Mouse (Mus musculus) lung, postnatal 0 days (tissue): Measurements from ENCODE around the gene Mpig6b. TPM values are rescaled to one million over a fixed set of nuclear protein-coding genes. Genes with fewer than 3 reads are reported as not detected.

ENCODE experiments used
- ATAC-seq: fragments of 200-750 bp; cut with Nextera tagmentation; 2 replicates; pipeline ENCODE4 v1.8.0; 2017; ENCODE audit warnings: moderate library complexity
- DNase-seq: peaks from one replicate; pipeline ENCODE4 v3.0.0-alpha.2; 2016; ENCODE audit warnings: low spot score
- H3K27ac ChIP-seq: fragments of 300-500 bp; sonication (generic); 2 replicates; pipeline ENCODE4 v1.5.1; 2014; ENCODE audit warnings: antibody characterized with exemption, mild to moderate bottlenecking, low read length, mixed read lengths
- H3K27me3 ChIP-seq: fragments of 300-500 bp; sonication (generic); replicated peaks from 2 replicates; pipeline ENCODE4 v1.6.1; 2014; ENCODE audit warnings: low read length, mixed read lengths; ENCODE audit not compliant: insufficient read depth
- H3K36me3 ChIP-seq: fragments of 300-500 bp; sonication (generic); 2 replicates; pipeline ENCODE4 v1.6.1; 2014; ENCODE audit warnings: low read length, mixed read lengths; ENCODE audit not compliant: insufficient read depth
- H3K4me1 ChIP-seq: fragments of 300-500 bp; sonication (generic); 2 replicates; pipeline ENCODE4 v1.6.1; 2014; ENCODE audit warnings: antibody characterized with exemption, low read depth, low read length, mixed read lengths; ENCODE audit not compliant: insufficient read depth
- H3K4me2 ChIP-seq: fragments of 300-500 bp; sonication (generic); replicated peaks from 2 replicates; pipeline ENCODE4 v1.6.1; 2014; ENCODE audit warnings: low read depth, mild to moderate bottlenecking, low read length, moderate library complexity, mixed read lengths
- H3K4me3 ChIP-seq: fragments of 300-500 bp; sonication (generic); 2 replicates; pipeline ENCODE4 v1.5.1; 2014; ENCODE audit warnings: low read depth, low read length
- H3K9ac ChIP-seq: fragments of 300-500 bp; sonication (generic); replicated peaks from 2 replicates; pipeline ENCODE4 v1.6.1; 2014; ENCODE audit warnings: low read depth, mild to moderate bottlenecking
- H3K9me3 ChIP-seq: fragments of 300-500 bp; sonication (generic); 2 replicates; pipeline ENCODE4 v1.6.1; 2016; ENCODE audit warnings: low read length, mixed read lengths
- CTCF ChIP-seq: IDR thresholded peaks from 2 replicates; pipeline ENCODE4 v1.5.1; 2016; ENCODE audit warnings: antibody characterized with exemption, mild to moderate bottlenecking
- EP300 ChIP-seq: IDR thresholded peaks from 2 replicates; pipeline ENCODE4 v1.6.1; 2016; ENCODE audit warnings: antibody characterized with exemption, mild to moderate bottlenecking, control low read depth
- WGBS: fragments of 180-500 bp; shearing (Covaris S2); extraction: QIAGEN DNeasy Blood & Tissue Kit; methylation state at CpG from one replicate; pipeline ENCODE4 v1.1.7; 2014; 5-methylcytosine and 5-hydroxymethylcytosine counted together
- polyA plus RNA-seq: library from polyadenylated mRNA; unstranded; fragments of >200 nt; fragmentation: Nextera tagmentation; extraction: Ambion mirVana; gene quantifications from 2 replicates; pipeline ENCODE4 v1.2.1, GENCODE M21; 2015

Gene Mpig6b
- polyA plus RNA-seq, 1 experiment from 2014 or later, result 2.3 TPM

DNA sequence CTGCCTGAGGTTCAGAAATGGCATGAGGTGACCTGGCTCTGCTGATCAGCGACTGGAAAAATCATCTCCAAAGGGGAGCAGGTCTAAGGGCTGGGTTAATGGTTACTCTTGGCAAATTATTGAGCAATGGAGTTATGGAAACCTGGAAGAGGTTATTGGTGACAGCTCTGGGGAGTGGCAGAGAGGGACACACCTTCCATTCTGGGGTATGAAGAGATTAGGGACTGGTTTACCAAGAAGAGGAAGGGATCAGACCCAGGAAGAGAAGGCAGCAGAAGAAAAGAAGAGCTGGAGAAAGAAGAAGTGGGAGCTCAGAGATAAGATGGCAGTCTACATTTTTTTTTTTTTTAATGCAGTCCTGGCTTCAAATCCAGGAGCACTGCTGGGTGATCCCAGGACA is 18.3 kb downstream of the Mpig6b start:
- H3K4me3 ChIP-seq, result no peak overlapping the region
- DNase-seq, result peak; percentile 46
- peaks cover 1% of the 10 kb centered on the region; the same call in 1 of the 2 replicates for H3K36me3 ChIP-seq
- H3K4me2 ChIP-seq, result peak overlapping the region; percentile 99
- H3K9me3 ChIP-seq, result no peaks in the 10 kb centered on the region
- no peak overlapping the region; the same call in 1 of the 2 replicates for H3K9ac ChIP-seq
- no peaks in the 10 kb centered on the region for H3K27me3 ChIP-seq
- TF ChIP-seq CTCF (no peak), EP300 (no peak)
- WGBS, result 38% methylated on average over 1 of the region's 1 CpGs
- peaks cover 20% of the 10 kb centered on the region; the same call in 1 of the 2 replicates for H3K4me1 ChIP-seq
- ATAC-seq, result no peak
- H3K27ac ChIP-seq, result peak overlapping the region; percentile 96

DNA sequence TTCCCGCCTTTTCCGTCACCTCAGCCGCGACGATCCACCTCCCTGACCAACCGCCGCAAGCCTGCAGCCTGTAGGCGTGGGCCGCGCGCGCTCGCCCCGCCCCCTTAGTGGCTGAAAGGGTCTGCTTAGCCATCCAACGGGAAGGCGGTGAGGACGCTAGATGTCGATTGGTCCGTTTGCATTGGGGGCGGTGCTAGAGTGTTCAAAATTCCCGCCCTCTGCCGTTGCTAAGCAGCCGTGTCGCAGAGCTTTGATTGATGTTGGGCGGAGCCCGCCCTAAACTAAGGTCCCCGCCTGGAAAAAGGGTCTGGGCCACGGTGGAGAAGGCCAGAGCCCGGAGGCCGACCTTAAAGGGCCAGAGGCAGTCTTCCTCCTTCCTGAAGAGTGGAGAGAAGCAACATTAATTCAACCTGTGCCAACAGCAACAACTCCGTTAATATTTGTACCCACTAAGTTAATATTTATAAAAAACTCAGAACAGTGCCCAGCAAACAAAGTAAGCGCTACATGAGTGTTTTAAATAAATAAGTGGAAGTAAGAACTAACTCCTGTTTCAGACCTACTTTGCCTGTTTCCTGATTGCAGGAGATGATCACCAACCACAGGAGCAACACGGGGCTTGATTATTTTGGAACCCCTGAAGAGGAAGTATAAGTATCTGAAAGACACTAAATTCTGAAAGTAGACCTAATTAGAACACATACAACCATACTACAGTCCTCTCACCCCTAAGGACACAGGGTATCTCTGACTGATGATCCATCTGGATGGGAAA is 19.1 kb downstream of the Mpig6b start, which contains the start of gene Msh5:
Msh5 (minus strand) TSS at position 65 of the 775 bp plus-strand sequence.
- Histone ChIP-seq H3K4me1 (peaks cover 20% of the 10 kb centered on the region; the same call in 1 of the 2 replicates), H3K9me3 (no peaks in the 10 kb centered on the region), H3K27ac (peak within 1 kb of the TSS; percentile 96), H3K27me3 (no peaks in the 10 kb centered on the region), H3K4me2 (peak within 1 kb of the TSS; percentile 99), H3K9ac (peak within 1 kb of the TSS; percentile 76), H3K4me3 (peak within 1 kb of the TSS; percentile 53), H3K36me3 (no peaks in the 10 kb centered on the region)
- 2% methylated on average over 33 of the region's 33 CpGs for WGBS
- ATAC-seq (peak; percentile 94), DNase-seq (peak; percentile 99)
- 0 out of 2 replicates have a peak, but pooled peaks have one; percentile 10 for TF ChIP-seq EP300
- no peak for TF ChIP-seq CTCF

DNA sequence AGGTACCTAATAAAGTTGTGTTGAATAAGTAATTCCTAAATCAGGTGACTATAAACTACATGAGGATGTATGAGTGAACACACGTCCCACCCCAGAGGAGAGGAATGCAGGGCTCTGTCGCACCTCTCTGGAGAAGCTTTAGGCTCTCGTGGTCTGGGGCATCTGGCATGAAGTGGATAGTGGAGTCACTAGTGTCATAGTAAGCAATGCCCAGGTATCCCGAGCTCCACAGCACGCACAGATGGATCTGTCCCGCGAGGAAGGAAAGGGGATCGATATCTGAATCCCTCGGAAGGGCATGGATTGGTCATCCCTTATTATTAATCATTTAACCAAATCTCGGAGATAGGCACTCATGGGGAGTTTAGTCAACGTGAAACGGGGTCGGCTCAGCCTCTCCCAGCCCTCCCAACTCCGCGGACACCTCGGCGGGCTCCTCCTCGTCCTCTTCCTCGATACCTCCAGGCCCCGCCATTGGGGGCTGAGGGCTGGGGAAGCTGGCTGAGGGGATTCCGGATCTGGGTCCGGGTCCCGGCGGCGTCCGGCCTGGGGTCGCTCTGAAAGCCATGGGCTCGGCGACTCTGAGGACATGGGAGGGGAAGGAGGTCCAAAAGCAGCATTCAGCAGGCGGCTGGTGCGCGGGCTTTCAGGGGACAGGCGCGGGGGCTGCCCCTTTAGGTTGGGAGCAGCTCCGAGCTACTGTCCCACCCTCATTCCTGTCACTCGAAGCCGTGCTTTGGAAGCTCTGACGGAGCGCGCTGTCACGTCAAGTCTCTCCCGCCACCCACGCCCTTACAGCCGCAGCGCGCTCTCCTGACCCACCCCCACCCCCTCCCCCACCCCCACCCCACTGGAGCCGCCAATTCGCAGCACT is 19.9 kb downstream of the Mpig6b start:
- DNase-seq (no peak), ATAC-seq (no peak; the same call in 1 of the 2 replicates)
- peak overlapping the region; percentile 99 for H3K4me2 ChIP-seq
- H3K4me1 ChIP-seq, result peaks cover 20% of the 10 kb centered on the region; the same call in 1 of the 2 replicates
- peak overlapping the region; percentile 76 for H3K9ac ChIP-seq
- 5% methylated on average over 27 of the region's 48 CpGs for WGBS
- TF ChIP-seq EP300 (no peak), CTCF (no peak)
- H3K9me3 ChIP-seq, result no peaks in the 10 kb centered on the region
- H3K27ac ChIP-seq, result peak overlapping the region; percentile 91
- no peaks in the 10 kb centered on the region for H3K27me3 ChIP-seq
- peak overlapping the region; percentile 53 for H3K4me3 ChIP-seq
- no peaks in the 10 kb centered on the region for H3K36me3 ChIP-seq

DNA sequence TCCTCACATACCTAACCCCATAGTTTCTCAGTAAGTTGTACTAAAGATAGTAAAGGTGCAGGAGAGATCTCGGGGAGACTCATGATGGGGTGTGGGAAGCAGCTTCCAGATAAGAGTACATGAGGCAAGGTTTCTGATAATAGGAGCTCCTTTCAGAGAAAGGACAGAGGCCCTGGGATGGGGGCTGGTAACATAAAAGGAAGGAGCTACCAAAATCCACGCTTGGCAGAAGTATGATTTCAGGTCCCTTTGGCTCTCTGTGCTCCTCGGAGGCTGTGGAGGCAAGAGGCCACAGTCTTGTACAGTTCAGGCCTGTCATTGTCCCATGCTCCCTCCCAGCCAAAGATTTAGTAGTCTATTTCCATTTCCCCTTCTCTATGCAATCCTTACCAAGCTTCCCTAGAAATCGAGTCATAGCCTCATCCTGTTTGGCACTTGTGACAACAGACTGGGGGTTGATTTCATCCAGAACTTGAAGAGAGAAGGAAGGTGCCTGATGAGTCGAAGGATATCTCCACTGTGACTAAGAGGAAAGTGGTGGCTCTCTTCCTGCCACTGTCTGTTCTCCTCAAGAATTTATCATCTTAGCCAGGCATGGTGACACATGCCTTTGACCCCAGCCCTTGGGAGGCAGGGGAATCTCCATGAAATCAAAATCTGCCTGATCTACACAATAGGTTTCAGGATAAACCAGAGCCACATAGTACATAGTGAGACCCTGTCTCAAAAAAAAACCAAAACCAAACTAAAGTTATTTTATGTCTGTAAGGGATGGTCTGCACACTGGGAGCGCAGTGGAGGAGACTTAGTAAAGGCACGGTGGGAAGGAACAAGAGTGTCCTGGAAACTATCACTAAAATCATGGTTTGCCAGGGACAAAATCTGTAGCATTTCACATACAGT is 20.8 kb downstream of the Mpig6b start:
- Histone ChIP-seq H3K4me1 (peaks cover 20% of the 10 kb centered on the region; the same call in 1 of the 2 replicates), H3K4me2 (peak overlapping the region; percentile 99), H3K36me3 (no peaks in the 10 kb centered on the region), H3K27me3 (no peaks in the 10 kb centered on the region), H3K9ac (no peak overlapping the region), H3K9me3 (no peaks in the 10 kb centered on the region), H3K4me3 (no peak overlapping the region; the same call in 1 of the 2 replicates), H3K27ac (peak overlapping the region; percentile 91)
- ATAC-seq, result no peak
- no peak for TF ChIP-seq CTCF
- no peak; the same call in 1 of the 2 replicates for TF ChIP-seq EP300
- DNase-seq, result no peak
- WGBS, result 53% methylated on average over 7 of the region's 7 CpGs

DNA sequence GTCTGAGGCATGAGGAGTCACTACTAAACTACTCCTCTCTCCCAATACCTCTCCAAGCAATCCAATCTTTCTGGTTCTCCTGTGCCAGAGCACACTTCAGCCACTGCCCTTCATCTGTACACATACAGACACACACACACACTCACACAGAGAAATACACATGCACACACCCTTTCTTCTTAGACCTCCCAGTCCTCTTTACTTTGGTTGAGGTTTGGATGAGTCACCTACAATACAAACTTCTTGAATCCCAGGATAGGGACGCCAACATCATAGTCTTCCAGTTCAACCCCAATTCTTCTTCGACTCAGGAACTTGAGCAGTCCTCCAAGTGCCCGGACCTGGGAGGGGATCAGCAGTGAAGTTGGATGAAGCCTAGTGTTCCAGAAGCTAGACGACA is 22.2 kb downstream of the Mpig6b start:
- no peak overlapping the region for H3K9ac ChIP-seq
- no peaks in the 10 kb centered on the region for H3K36me3 ChIP-seq
- DNase-seq (peak; percentile 51), ATAC-seq (no peak)
- WGBS, result 51% methylated on average over 4 of the region's 4 CpGs
- H3K27ac ChIP-seq, result 0 out of 2 replicates have a peak overlapping the region, but pooled peaks have one; percentile 4
- no peak overlapping the region for H3K4me2 ChIP-seq
- no peaks in the 10 kb centered on the region for H3K27me3 ChIP-seq
- peaks cover 20% of the 10 kb centered on the region; the same call in 1 of the 2 replicates for H3K4me1 ChIP-seq
- TF ChIP-seq EP300, result peak; percentile 31; the same call in 1 of the 2 replicates
- no peak for TF ChIP-seq CTCF
- H3K9me3 ChIP-seq, result no peaks in the 10 kb centered on the region
- H3K4me3 ChIP-seq, result no peak overlapping the region
